Mouse (Mus musculus): Measurements from ENCODE around the gene Hmgcs2. TPM values are rescaled to one million over a fixed set of nuclear protein-coding genes. Genes with fewer than 3 reads are reported as not detected.

Hmgcs2 gene
- polyA plus RNA-seq, 1 experiment from 2014 or later: 1.3 TPM

- no peaks in the 10 kb centered on the region for H3K36me3 ChIP-seq
- H3K4me1 ChIP-seq: no peaks in the 10 kb centered on the region
- H3K4me3 ChIP-seq: no peak overlapping the region
- H3K27ac ChIP-seq: no peak overlapping the region
- H3K4me2 ChIP-seq (replicated peaks): no peak overlapping the region
- H3K9ac ChIP-seq: no peak overlapping the region
- H3K9me3 ChIP-seq: no peaks in the 10 kb centered on the region
- ATAC-seq (ENCODE audit: low FRiP score, low read depth): no peak
- H3K27me3 ChIP-seq: no peaks in the 10 kb centered on the region
- WGBS: 80% methylated on average over 6 of the region's 6 CpGs
These were observed 67.9 kb downstream of the Hmgcs2 start for GRCm38 (mm10) chr3:98348106-98348505.

GRCm38 (mm10) chr3:98348705-98349104 is 68.5 kb downstream of the Hmgcs2 start:
- Histone ChIP-seq H3K9ac (no peak overlapping the region), H3K27me3 (no peaks in the 10 kb centered on the region), H3K36me3 (no peaks in the 10 kb centered on the region), H3K27ac (no peak overlapping the region), H3K9me3 (no peaks in the 10 kb centered on the region), H3K4me2 (replicated peaks) (no peak overlapping the region), H3K4me3 (no peak overlapping the region), H3K4me1 (no peaks in the 10 kb centered on the region)
- 25% methylated on average over 7 of the region's 8 CpGs for WGBS
- no peak for ATAC-seq (ENCODE audit: low FRiP score, low read depth)

DNA sequence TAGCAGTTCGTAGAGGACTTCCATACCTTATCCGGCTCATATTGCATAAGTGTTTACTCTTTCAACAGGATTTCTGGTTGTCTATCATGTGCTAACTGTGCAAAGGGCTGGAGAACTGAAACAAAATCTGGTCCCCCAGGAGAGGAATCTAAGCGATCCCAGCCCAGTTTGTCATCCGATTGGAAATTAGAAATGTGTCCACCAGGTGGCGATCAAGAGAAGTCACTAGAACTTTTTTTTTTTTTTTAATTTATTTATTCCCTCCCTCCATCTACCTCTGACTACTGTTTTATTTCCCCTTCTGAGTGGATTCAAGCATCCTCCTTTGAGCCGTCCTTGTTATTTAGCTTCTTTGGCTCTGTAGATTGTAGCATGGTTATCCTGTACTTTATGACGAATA is 73.7 kb downstream of the Hmgcs2 start:
- Histone ChIP-seq H3K27ac (no peak overlapping the region), H3K4me2 (replicated peaks) (no peak overlapping the region), H3K36me3 (no peaks in the 10 kb centered on the region), H3K4me1 (peaks cover 10% of the 10 kb centered on the region; the same call in 1 of the 2 replicates), H3K9me3 (no peaks in the 10 kb centered on the region), H3K4me3 (no peak overlapping the region), H3K9ac (no peak overlapping the region), H3K27me3 (no peaks in the 10 kb centered on the region)
- 31% methylated on average over 7 of the region's 7 CpGs for WGBS
- ATAC-seq (ENCODE audit: low FRiP score, low read depth): no peak

DNA sequence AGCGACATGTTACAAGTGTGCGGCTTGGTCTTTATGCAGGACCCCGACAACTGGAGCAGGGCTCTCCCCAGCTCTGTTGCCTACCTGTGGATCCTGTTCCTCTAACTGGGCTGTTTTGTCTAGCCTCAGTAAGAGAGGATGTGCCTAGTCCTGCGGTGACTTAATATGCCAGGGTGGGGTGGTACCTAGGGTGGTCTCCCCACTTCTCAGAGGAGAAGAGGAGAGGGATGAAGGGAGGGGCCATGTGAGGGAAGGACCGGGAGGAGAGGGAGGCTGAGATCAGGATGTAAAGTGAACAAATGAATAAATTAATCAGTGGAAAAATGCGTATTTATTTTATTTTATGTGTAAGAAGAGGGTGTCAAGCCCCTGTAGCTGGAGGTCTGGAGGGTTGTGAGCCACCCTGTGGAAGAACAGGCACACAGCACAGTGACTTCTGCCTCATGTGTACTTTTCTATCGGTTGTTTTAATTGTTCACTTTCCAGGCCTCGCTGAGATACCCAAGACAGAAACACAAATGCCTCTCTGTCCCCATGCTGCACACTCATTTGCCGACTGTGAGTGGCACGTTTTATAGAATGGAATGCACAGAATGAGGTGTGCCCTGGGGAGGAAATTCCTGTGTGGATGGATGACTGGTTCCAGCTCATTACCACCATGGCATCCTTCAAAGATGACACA is 75.2 kb downstream of the Hmgcs2 start:
- no peak overlapping the region for H3K9ac ChIP-seq
- peak; percentile 82 for ATAC-seq (ENCODE audit: low FRiP score, low read depth)
- WGBS: 60% methylated on average over 10 of the region's 10 CpGs
- no peak overlapping the region for H3K27ac ChIP-seq
- no peaks in the 10 kb centered on the region for H3K27me3 ChIP-seq
- H3K9me3 ChIP-seq: no peaks in the 10 kb centered on the region
- H3K36me3 ChIP-seq: no peaks in the 10 kb centered on the region
- no peak overlapping the region for H3K4me3 ChIP-seq
- peaks cover 10% of the 10 kb centered on the region; the same call in 1 of the 2 replicates for H3K4me1 ChIP-seq
- H3K4me2 ChIP-seq (replicated peaks): no peak overlapping the region

GRCm38 (mm10) chr3:98356026-98356365 is 75.8 kb downstream of the Hmgcs2 start:
- no peak overlapping the region for H3K27ac ChIP-seq
- H3K4me2 ChIP-seq (replicated peaks): no peak overlapping the region
- no peak overlapping the region for H3K4me3 ChIP-seq
- WGBS: 75% methylated on average over 6 of the region's 6 CpGs
- H3K9me3 ChIP-seq: no peaks in the 10 kb centered on the region
- peak; percentile 66; the same call in 1 of the 2 replicates for ATAC-seq (ENCODE audit: low FRiP score, low read depth)
- no peaks in the 10 kb centered on the region for H3K36me3 ChIP-seq
- H3K9ac ChIP-seq: no peak overlapping the region
- no peaks in the 10 kb centered on the region for H3K27me3 ChIP-seq
- H3K4me1 ChIP-seq: peaks cover 10% of the 10 kb centered on the region; the same call in 1 of the 2 replicates

- no peak for ATAC-seq (ENCODE audit: low FRiP score, low read depth)
- WGBS: 56% methylated on average over 3 of the region's 3 CpGs
- peaks cover 10% of the 10 kb centered on the region; the same call in 1 of the 2 replicates for H3K4me1 ChIP-seq
- no peak overlapping the region for H3K4me2 ChIP-seq (replicated peaks)
- H3K9me3 ChIP-seq: no peaks in the 10 kb centered on the region
- H3K36me3 ChIP-seq: no peaks in the 10 kb centered on the region
- H3K27me3 ChIP-seq: no peaks in the 10 kb centered on the region
- no peak overlapping the region for H3K4me3 ChIP-seq
- H3K9ac ChIP-seq: no peak overlapping the region
- no peak overlapping the region for H3K27ac ChIP-seq
These were observed 76.6 kb downstream of the Hmgcs2 start for GRCm38 (mm10) chr3:98356632-98357370.

Other genes with a start within 250 kb of the Hmgcs2 start
- gene Adam30, start 119.8 kb upstream of the Hmgcs2 start, polyA plus RNA-seq (2015; fragmentation: Nextera tagmentation; extraction: Ambion mirVana): not detected in 2 replicates
- not detected in 2 replicates for gene Reg4, start 58.3 kb upstream of the Hmgcs2 start, polyA plus RNA-seq (2015; fragmentation: Nextera tagmentation; extraction: Ambion mirVana)
- gene Phgdh, start 59.6 kb downstream of the Hmgcs2 start, polyA plus RNA-seq (2015; fragmentation: Nextera tagmentation; extraction: Ambion mirVana): 248 and 258 TPM in 2 replicates
- gene Zfp697, start 102.0 kb downstream of the Hmgcs2 start, polyA plus RNA-seq (2015; fragmentation: Nextera tagmentation; extraction: Ambion mirVana): 8.5 and 9.0 TPM in 2 replicates
- gene Gm4450, start 176.7 kb downstream of the Hmgcs2 start, polyA plus RNA-seq (2015; fragmentation: Nextera tagmentation; extraction: Ambion mirVana): not detected in 2 replicates
- gene Hsd3b4, start 230.1 kb downstream of the Hmgcs2 start, polyA plus RNA-seq (2015; fragmentation: Nextera tagmentation; extraction: Ambion mirVana): not detected in 2 replicates

Data from limb, embryonic 13.5 days (tissue).